Mouse (Mus musculus): Measurements from ENCODE around the gene Gm48552. TPM values are rescaled to one million over a fixed set of nuclear protein-coding genes. Genes with fewer than 3 reads are reported as not detected.

Gene Gm48552
- total RNA-seq, 2 experiments from 2014 or later: 0.62 TPM; not detected in 1

- intact Hi-C loops (cut with DNase I): no loop called here
- no peak for DNase-seq
These were observed 26.9 kb downstream of the Gm48552 start for GRCm38 (mm10) chr10:81415549-81416310.

DNA sequence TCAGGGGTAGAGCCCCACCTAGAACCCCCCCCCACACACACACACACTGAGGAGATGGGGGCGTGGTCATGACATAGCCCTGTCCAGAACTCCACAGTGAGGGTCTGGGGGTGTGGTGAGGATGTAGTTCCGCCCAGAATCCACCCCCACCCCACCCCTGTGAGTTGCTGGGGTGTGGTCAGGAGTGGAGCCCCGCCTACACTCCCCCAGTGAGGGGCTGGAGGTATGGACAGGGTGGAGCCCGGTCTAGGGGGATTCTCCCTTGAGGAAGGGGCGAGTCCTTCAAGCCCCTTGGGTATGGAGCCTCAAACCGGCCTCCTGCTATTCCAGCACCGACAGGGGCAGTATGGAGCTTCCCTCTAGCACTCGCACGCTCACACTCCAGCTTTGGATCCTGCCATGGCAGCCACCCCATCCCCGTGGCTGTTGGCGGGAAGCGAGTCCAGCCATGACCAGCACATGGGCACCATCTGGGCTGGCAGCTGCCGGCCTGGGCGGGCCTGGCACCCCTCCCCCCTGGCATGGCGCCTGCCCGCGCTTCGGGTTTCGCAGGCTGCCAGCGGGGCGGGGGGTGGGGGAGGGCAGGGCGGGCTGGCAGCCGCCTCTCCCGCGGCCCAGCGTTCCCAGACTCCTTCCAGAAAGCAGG is 27.9 kb downstream of the Gm48552 start:
- DNase-seq: peak; percentile 82 to 87
- intact Hi-C loops (cut with DNase I): no loop called here

GRCm38 (mm10) chr10:81417227-81418215 is 28.7 kb downstream of the Gm48552 start:
- DNase-seq: no peak
- intact Hi-C loops (cut with DNase I): no loop called here

DNA sequence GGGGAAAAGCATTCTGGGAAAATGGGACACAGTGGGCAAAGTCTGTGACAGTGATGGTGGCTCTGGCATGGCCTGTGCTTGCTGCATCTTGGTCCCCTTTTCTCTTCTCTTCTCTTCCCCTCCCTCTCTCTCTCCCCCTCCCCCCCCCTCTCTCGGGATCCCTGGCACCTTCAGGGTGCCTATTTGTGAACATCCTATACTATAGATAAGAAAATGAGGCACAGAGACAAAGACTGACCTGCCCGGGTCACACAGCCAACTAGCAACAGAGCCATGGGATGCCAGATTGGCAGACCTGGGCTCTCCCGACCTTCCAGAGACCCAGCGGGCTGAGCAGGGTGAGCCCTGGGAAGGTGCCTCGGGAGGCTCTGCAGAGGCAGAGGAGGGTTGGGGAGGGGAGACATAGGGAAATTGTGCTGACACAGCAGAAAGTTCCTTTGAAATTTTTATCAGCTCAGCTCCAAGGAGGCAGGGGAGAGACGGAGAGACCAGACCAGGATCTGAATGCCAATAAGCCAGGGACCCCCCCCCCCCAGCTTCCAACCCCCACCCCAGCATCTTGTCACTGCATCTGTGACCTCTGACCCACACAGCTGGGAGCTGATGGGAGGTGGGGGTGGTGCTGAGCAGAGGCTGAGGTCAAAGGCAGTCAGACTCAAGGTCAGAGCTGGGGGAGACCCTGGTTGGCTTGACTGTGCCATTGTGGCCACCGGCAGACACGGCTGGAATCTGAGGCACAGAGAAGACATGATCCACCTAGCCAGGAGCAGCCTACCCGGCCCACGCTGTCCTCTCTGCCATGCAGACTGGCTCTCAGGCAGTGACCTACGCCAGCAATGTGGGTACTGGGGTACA is 29.6 kb downstream of the Gm48552 start:
- intact Hi-C loops (cut with DNase I): no loop called here
- no peak for DNase-seq

GRCm38 (mm10) chr10:81419111-81419928 is 30.5 kb downstream of the Gm48552 start:
- intact Hi-C loops (cut with DNase I): no loop called here

DNA sequence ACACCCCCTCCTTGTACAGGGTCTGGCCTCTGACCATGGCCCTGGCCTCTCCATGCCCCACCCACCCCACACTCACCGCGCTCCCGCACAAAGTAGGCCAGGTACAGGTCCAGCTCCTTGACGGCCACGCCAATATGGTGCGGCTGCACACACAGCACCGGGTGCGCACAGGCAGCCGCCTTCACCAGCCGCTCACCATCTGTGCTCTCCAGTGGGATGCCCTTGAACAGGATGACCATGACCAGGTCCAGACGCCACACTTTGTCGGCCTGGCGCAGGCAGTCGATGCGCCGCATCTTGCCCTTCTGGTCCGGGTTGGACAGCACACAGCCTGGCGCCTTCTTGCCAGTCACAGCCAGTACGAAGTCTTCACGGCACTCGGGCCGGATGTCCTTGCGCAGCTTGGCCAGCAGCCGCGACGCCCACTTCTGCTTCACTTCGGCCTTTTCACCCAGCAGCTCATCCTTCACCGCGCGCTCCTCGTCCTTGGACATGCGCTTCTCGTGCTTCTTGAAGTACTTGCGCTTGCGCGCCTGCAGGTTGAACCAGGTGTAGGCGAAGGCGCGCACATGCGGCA is 31.5 kb downstream of the Gm48552 start:
- DNase-seq: peak in 1 of 2 experiments; percentile 3
- intact Hi-C loops (cut with DNase I): no loop called here

More at GRCm38 (mm10) chr10:81419111-81419928, 30.5 kb downstream of the Gm48552 start:
- peak; percentile 3 to 17 for DNase-seq

GRCm38 (mm10) chr10:81421041-81421796 is 32.4 kb downstream of the Gm48552 start:
- intact Hi-C loops (cut with DNase I): no loop called here
- peak; percentile 2 to 11 for DNase-seq

DNA sequence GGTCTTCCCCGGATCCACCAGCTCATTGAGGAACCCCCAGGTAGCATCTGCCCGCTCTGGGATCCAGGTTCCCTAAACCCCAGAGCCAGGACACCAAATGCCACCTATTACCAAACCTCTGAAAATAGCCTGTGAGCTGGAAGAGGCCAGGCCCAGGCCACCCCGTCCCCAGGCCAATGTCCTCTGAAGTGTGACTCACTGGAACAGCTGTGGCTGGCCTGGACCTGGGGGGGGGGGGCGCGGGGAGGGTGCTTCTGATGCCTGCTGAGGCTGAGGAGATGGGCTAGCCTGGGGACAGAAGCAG is 32.9 kb downstream of the Gm48552 start:
- intact Hi-C loops (cut with DNase I): no loop called here
- peak; percentile 15 to 41 for DNase-seq

- peak in 1 of 2 experiments; percentile 6 for DNase-seq
- intact Hi-C loops (cut with DNase I): no loop called here
These were observed 33.4 kb downstream of the Gm48552 start for GRCm38 (mm10) chr10:81422191-81422590.

DNA sequence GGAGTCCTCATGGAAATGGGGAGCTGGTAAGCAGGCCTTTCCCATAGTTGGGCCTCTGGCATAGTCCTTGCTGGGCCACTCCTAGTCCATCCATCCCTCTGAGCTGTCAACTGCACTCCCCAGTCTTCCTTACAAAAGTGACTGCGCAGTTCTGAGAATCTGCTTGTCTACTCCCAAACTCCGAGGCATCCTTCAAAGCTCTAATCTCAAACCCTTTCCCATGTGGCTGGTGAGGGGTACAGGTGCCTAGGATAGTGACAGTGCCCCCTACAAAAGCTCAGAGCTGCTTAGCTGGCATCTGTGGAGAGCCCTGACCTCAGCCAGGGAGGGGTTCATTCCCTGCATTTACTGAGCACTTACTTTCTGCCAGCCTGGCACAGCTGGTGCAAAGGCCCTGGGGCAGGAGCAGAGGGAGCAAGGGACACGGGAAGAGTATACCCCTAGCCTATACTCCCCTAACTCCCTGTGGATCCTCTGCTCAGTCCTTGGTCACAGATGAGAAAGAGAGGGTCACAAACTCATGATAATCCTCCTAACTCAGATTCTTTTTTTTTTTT is 33.9 kb downstream of the Gm48552 start:
- DNase-seq: no peak
- intact Hi-C loops (cut with DNase I): no loop called here

DNA sequence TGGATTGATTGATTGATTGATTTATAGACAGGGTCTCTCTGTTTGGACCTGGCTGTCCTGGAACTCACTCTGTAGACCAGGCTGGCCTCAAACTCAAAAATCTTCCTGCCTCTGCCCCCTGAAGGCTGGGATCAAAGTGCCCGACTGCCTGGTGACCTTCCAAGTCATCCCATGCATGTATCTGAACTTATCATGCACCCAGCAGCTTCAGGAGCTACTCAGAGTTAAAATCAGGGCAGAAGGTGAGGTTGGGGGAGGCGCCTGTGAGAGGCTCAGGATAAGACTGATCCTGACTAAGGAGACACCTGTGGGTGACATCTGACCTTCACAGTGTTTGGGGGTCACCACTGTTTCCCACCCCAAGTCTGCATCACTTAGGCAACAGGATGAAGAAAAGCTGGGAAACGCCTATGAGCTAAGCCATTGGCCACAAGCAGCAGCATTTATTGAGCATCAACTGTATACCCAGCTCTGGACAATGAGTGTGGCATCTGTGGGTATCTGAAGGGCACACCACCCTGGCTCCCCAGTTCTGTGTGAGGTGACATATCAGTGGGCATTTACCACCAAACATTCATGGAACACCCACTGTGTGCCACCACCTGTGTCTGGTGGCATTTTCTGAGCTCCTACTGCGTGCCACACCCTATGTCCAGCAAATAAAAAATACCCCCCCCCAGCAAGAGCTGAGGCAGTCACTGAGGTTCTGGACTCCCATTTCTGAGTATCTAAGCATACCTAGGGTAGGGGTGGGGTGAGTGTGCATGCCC is 34.9 kb downstream of the Gm48552 start:
- intact Hi-C loops (cut with DNase I): loop anchor here (2.0 kb wide), 1 partner anchor 13 kb away; no protein-coding TSS in a partner anchor
- peak in 1 of 2 experiments; percentile 1 for DNase-seq

- intact Hi-C loops (cut with DNase I): loop anchor here (2.0 kb wide), 1 partner anchor 14 kb away; no protein-coding TSS in a partner anchor
- DNase-seq: peak; percentile 57 to 72
These were observed 35.6 kb downstream of the Gm48552 start for GRCm38 (mm10) chr10:81424246-81425051.

DNA sequence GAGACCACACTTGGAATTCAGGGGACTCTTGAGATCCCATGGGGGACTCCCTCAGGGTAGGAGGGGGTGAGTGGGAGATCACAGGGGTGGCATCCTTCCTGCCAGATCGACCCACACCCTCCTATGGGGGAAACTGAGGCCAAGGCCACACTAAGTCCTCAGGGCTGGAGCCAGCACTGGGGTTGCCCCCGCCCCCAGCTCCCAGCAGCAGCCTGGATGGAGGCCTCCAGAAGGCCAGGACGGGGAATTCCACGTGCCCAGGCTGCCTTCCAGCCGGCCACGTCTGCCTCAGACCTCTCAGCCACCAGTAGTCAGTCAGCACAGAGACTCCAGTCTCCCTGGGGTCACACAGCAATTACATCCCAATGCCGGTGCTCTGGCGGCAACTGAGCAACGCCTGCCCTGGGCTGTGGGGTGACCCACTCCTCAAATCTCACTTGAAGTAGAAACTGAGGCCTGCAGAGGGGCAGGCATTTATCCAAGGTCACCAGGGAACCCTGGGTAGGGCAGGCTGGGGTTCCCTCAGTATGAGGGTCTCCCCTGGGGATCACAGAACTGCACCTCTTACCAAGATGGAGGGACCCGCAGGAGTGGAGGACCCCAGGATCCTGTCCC is 36.5 kb downstream of the Gm48552 start:
- intact Hi-C loops (cut with DNase I): loop anchor here (2.0 kb wide), 1 partner anchor 15 kb away; no protein-coding TSS in a partner anchor
- DNase-seq: peak; percentile 52 to 72

- peak; percentile 23 to 43 for DNase-seq
- intact Hi-C loops (cut with DNase I): no loop called here
These were observed 37.4 kb downstream of the Gm48552 start for GRCm38 (mm10) chr10:81426081-81426671.

DNA sequence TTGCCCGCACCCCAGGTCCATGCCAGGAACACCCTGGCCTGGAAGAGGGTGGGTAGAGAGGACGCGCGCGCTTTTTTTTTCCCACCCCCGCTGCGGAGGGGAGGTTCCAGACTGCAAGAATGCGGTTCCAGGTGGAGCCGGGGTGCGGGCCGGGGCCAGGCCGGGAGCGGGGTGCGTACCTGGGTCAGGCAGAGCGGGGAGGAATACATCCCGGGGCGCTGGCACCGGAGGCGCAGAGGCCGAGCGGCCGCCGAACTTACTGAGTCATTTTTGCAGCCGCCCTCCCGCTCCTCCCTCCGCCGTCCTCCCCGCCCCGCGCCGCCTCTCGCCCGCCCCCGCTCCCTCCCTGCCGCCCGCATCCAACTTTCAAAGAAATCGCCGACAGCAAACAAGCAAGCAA is 38.1 kb downstream of the Gm48552 start:
- intact Hi-C loops (cut with DNase I): no loop called here
- peak; percentile 80 to 83 for DNase-seq
